Mouse (Mus musculus) CH12.LX (cell line): ENCODE measurements around the gene Fgfr2. TPM values are rescaled to one million over a fixed set of nuclear protein-coding genes. Genes with fewer than 3 reads are reported as not detected.

Source experiments
- DNase-seq: peaks from one replicate; pipeline ENCODE4 v3.0.0-alpha.2; 2013; ENCODE audit errors: extremely low read depth
- H3K27ac ChIP-seq: 2 replicates; pipeline ENCODE4 v1.5.1; 2012; ENCODE audit warnings: low read depth, mild to moderate bottlenecking, control low read depth, moderate library complexity; ENCODE audit not compliant: insufficient read depth
- H3K27me3 ChIP-seq: replicated peaks from 2 replicates; pipeline ENCODE3; 2012; ENCODE audit warnings: inconsistent platforms
- H3K36me3 ChIP-seq, 2 experiments: replicated peaks in 1 of 2; 2 replicates each; pipeline versions ENCODE3 to v1.6.1; 2012; ENCODE audit warnings: inconsistent platforms in 1 of 2, low read length in 1 of 2, mild to moderate bottlenecking in 1 of 2, mixed read lengths in 1 of 2, moderate library complexity in 1 of 2; ENCODE audit not compliant: control insufficient read depth in 1 of 2, insufficient read depth in 1 of 2
- H3K4me1 ChIP-seq, 2 experiments: 2 replicates each; pipeline ENCODE4 v1.6.1; 2012; ENCODE audit warnings: inconsistent platforms in 1 of 2, moderate library complexity in 1 of 2; ENCODE audit not compliant: insufficient read depth in 2 of 2, control insufficient read depth in 1 of 2
- H3K4me2 ChIP-seq: 2 replicates; pipeline ENCODE4 v1.6.1; 2012; ENCODE audit warnings: low read depth, mild to moderate bottlenecking, control low read depth; ENCODE audit not compliant: poor library complexity, insufficient read depth, severe bottlenecking
- H3K4me3 ChIP-seq, 3 experiments: fragments of 150-350 bp in 1 of 3; sonication (generic) in 1 of 3; replicated peaks in 1 of 3; 2 replicates each; pipeline versions ENCODE3 to v1.5.1; 2011 to 2012; ENCODE audit warnings: low read depth in 2 of 3, low read length in 2 of 3, mild to moderate bottlenecking in 2 of 3, moderate library complexity in 2 of 3, control low read depth in 1 of 3, improper control_type of control experiment in 1 of 3, inconsistent platforms in 1 of 3, mixed read lengths in 1 of 3; ENCODE audit not compliant: poor library complexity in 1 of 3
- H3K79me2 ChIP-seq: replicated peaks from 2 replicates; pipeline ENCODE4 v1.6.1; 2012; ENCODE audit warnings: mild to moderate bottlenecking, moderate library complexity; ENCODE audit not compliant: control insufficient read depth, poor library complexity, insufficient read depth, severe bottlenecking; ENCODE audit errors: extremely low read depth
- H3K9ac ChIP-seq: 2 replicates; pipeline ENCODE4 v1.6.1; 2012; ENCODE audit warnings: low read depth, mild to moderate bottlenecking, control low read depth, moderate library complexity; ENCODE audit not compliant: insufficient read depth
- H3K9me3 ChIP-seq: replicated peaks from 2 replicates; pipeline ENCODE3; 2012; ENCODE audit warnings: low read length, inconsistent platforms, mixed read lengths
- CHD2 ChIP-seq: IDR thresholded peaks from 2 replicates; pipeline ENCODE4 v1.6.1; 2011; ENCODE audit warnings: low read length, improper control_type of control experiment
- E2F4 ChIP-seq: IDR thresholded peaks from 2 replicates; pipeline ENCODE4 v1.6.1; 2011; ENCODE audit warnings: low read depth, low read length, improper control_type of control experiment; ENCODE audit not compliant: insufficient replicate concordance
- ELF1 ChIP-seq: IDR thresholded peaks from 2 replicates; pipeline ENCODE4 v1.6.1; 2014; ENCODE audit warnings: low read depth, mild to moderate bottlenecking, inconsistent platforms, low read length, improper control_type of control experiment
- ETS1 ChIP-seq: conservative IDR thresholded peaks from 2 replicates; pipeline ENCODE4 v1.6.1; 2012; ENCODE audit warnings: low read depth, mild to moderate bottlenecking, inconsistent platforms, low read length, improper control_type of control experiment, moderate library complexity
- GABPA ChIP-seq: IDR thresholded peaks from 2 replicates; pipeline ENCODE4 v1.6.1; 2012; ENCODE audit warnings: low read depth, low read length, improper control_type of control experiment, inconsistent platforms; ENCODE audit not compliant: insufficient replicate concordance
- HCFC1 ChIP-seq: IDR thresholded peaks from 2 replicates; pipeline ENCODE4 v1.6.1; 2012; ENCODE audit warnings: low read depth, mild to moderate bottlenecking, inconsistent platforms, low read length, improper control_type of control experiment
- IRF4 ChIP-seq: IDR thresholded peaks from 2 replicates; pipeline ENCODE4 v1.6.1; 2014; ENCODE audit warnings: low read depth, mild to moderate bottlenecking, inconsistent platforms, low read length, improper control_type of control experiment
- JUN ChIP-seq: IDR thresholded peaks from 2 replicates; pipeline ENCODE4 v1.6.1; 2011; ENCODE audit warnings: low read depth, mild to moderate bottlenecking, low read length, improper control_type of control experiment, moderate library complexity; ENCODE audit not compliant: insufficient read depth
- MAZ ChIP-seq: IDR thresholded peaks from 2 replicates; pipeline ENCODE4 v1.6.1; 2012; ENCODE audit warnings: low read depth, mild to moderate bottlenecking, inconsistent platforms, low read length, improper control_type of control experiment, moderate library complexity
- MEF2A ChIP-seq: IDR thresholded peaks from 2 replicates; pipeline ENCODE4 v1.6.1; 2014; ENCODE audit warnings: low read depth, mild to moderate bottlenecking, inconsistent platforms, low read length, improper control_type of control experiment, borderline replicate concordance
- MXI1 ChIP-seq: IDR thresholded peaks from 2 replicates; pipeline ENCODE4 v1.6.1; 2011; ENCODE audit warnings: mild to moderate bottlenecking, low read depth, low read length, improper control_type of control experiment
- MYC ChIP-seq: IDR thresholded peaks from 2 replicates; pipeline ENCODE4 v1.6.1; 2011; ENCODE audit warnings: low read depth, mild to moderate bottlenecking, improper control_type of control experiment, low read length
- NRF1 ChIP-seq: IDR thresholded peaks from 2 replicates; pipeline ENCODE4 v1.6.1; 2014; ENCODE audit warnings: low read depth, mild to moderate bottlenecking, inconsistent platforms, low read length, improper control_type of control experiment, moderate library complexity
- RCOR1 ChIP-seq: conservative IDR thresholded peaks from 2 replicates; pipeline ENCODE4 v1.6.1; 2012; ENCODE audit warnings: low read depth, mild to moderate bottlenecking, inconsistent platforms, low read length, improper control_type of control experiment
- SIN3A ChIP-seq: IDR thresholded peaks from 2 replicates; pipeline ENCODE4 v1.6.1; 2012; ENCODE audit warnings: low read length, improper control_type of control experiment, inconsistent platforms
- SMC3 ChIP-seq: IDR thresholded peaks from 2 replicates; pipeline ENCODE4 v1.6.1; 2011; ENCODE audit warnings: low read depth, low read length, improper control_type of control experiment
- TBP ChIP-seq: conservative IDR thresholded peaks from 2 replicates; pipeline ENCODE4 v1.6.1; 2011; ENCODE audit warnings: low read depth, low read length, improper control_type of control experiment
- UBTF ChIP-seq: IDR thresholded peaks from 2 replicates; pipeline ENCODE4 v1.6.1; 2012; ENCODE audit warnings: low read depth, mild to moderate bottlenecking, inconsistent platforms, low read length, improper control_type of control experiment, moderate library complexity
- USF2 ChIP-seq: conservative IDR thresholded peaks from 2 replicates; pipeline ENCODE4 v1.6.1; 2011; ENCODE audit warnings: low read depth, low read length, improper control_type of control experiment
- dilution Hi-C: fragments of 300-500 bp; cut with MboI; formaldehyde crosslinking; loops from 2 replicates; pipeline ENCODE4 v1.14.3; 2020; ENCODE audit warnings: low sequenced_read_pairs; ENCODE audit not compliant: extremely low pct_unique_long_range_greater_than_20kb, extremely low pct_ligation_motif_present
- in situ Hi-C: fragments of 300-500 bp; cut with MboI; formaldehyde crosslinking; loops from 3 replicates; pipeline ENCODE4 v1.14.3; 2019; ENCODE audit warnings: low sequenced_read_pairs, low pct_ligation_motif_present, low pct_unique_long_range_greater_than_20kb, mixed read lengths
- polyA plus RNA-seq: library from polyadenylated mRNA; unstranded; fragments of >175 nt; gene quantifications from 2 replicates; pipeline ENCODE4 v1.2.1, GENCODE M21; 2012; ENCODE audit warnings: low read depth; ENCODE audit not compliant: insufficient read length
- total RNA-seq, 2 experiments: library from RNA; depleted of rRNA; stranded (reverse); fragments of 300-350 nt in 1 of 2; fragments of >200 nt in 1 of 2; gene quantifications; 2 replicates each; pipeline ENCODE4 v1.2.3; 2012 to 2014

The Fgfr2 gene
- total and polyA plus RNA-seq, 3 experiments = not detected

- in situ Hi-C loops = no loop called here
Observed at GRCm38 (mm10) chr7:132425364-132425999, 697.7 kb downstream of the Fgfr2 start.

DNA sequence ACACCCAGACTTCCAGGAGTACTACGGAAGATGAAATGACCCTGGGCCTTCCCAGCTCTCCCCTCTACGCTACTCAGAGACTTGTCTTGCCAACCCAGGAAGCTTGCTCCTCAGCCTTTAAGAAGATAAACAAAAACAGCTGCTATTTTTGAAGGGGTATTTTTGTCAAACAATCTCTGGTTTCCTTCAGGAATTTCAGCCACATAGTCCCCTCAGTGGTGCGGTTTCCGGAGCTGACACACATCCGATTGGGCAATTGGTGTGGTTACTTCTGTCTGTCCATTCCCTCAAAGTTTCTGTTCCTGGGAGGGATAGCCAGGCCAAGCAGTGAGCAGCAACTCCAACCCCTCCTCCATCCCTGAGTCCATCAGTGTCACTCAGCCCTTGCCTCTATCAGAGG is 699.6 kb downstream of the Fgfr2 start:
- Histone ChIP-seq H3K4me1 (no peaks in the 10 kb centered on the region), H3K79me2 (no peaks in the 10 kb centered on the region), H3K4me3 (no peak overlapping the region), H3K4me2 (no peak overlapping the region), H3K9me3 (no peaks in the 10 kb centered on the region), H3K9ac (no peak overlapping the region), H3K36me3 (no peaks in the 10 kb centered on the region), H3K27me3 (peaks cover 80% of the 10 kb centered on the region), H3K27ac (no peak overlapping the region)
- in situ Hi-C loops = no loop called here
- no peak for DNase-seq
- dilution Hi-C loops = no loop called here
- TF ChIP-seq ETS1 (no peak), CHD2 (no peak), MYC (no peak), USF2 (no peak), NRF1 (no peak), MAZ (no peak)

More at GRCm38 (mm10) chr7:132425364-132425999, 697.7 kb downstream of the Fgfr2 start:
- Histone ChIP-seq H3K27ac (no peak overlapping the region), H3K36me3 (no peaks in the 10 kb centered on the region), H3K4me1 (no peaks in the 10 kb centered on the region), H3K4me2 (no peak overlapping the region), H3K27me3 (peaks cover 81% of the 10 kb centered on the region), H3K9me3 (no peaks in the 10 kb centered on the region), H3K4me3 (no peak overlapping the region), H3K79me2 (no peaks in the 10 kb centered on the region), H3K9ac (no peak overlapping the region)
- dilution Hi-C loops = no loop called here
- DNase-seq = no peak
- no peak for TF ChIP-seq ELF1
- TF ChIP-seq CHD2 = no peak
- TF ChIP-seq HCFC1 = no peak
- TF ChIP-seq JUN = no peak
- TF ChIP-seq MXI1 = no peak
- no peak for TF ChIP-seq GABPA
- TF ChIP-seq SMC3 = no peak
- TF ChIP-seq SIN3A = no peak
- no peak for TF ChIP-seq MEF2A
- TF ChIP-seq RCOR1 = no peak
- TF ChIP-seq E2F4 = no peak
- TF ChIP-seq TBP = no peak
- no peak for TF ChIP-seq UBTF
- TF ChIP-seq IRF4 = no peak
